Mouse (Mus musculus): ENCODE results near the gene Tbr1.
A peak's percentile ranks its signal among the peaks of the same experiment; 100 is the strongest.

Gene Tbr1

GRCm38 (mm10) chr2:61811507-61812421 lies 9.0 kb downstream of the Tbr1 start:
- DNase-seq (ENCODE audit: low spot score): peak; percentile 66

DNA sequence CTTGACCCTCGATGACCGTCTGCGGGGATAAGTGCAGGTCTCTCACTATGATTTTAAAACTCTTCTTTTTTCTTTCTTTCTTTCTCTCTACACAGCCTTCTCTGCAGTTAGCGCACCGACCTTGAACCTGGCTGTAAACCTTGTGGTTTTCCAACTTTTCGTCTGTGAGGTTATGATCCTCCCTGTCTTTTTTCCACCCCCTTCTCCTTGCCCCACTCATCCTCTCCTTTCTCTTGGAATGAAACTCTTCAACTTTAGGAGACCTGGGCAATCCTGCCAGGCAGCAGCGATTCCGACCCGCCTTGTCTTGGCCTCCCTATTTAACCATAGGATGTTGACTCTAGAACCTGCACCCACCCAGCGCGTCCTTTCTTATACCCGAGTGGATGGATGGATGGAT lies 9.8 kb downstream of the Tbr1 start:
- DNase-seq (ENCODE audit: low spot score): no peak

DNA sequence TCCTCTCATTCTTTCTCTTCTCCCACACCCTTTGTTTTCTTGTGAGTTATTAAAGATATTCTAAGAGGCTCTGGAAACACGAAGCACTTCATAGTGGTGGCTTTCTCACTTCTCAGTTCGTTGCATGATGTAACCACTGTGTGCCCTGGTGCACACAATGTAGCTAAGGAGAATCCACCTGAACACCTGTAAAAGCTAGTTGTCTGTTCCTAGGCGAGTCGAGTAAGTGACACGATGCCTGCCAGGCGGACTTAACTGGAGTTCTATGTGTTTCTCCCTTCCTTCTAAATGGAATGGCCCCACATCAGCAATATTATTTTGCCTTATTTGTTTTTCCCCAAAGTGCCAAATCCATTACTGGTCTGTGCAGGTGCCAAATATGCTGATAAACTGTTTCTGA lies 10.4 kb downstream of the Tbr1 start:
- no peak for DNase-seq (ENCODE audit: low spot score)

- DNase-seq (ENCODE audit: low spot score): no peak
These were observed 10.8 kb downstream of the Tbr1 start for GRCm38 (mm10) chr2:61813521-61813920.

- peak; percentile 75 for DNase-seq (ENCODE audit: low spot score)
These were observed 12.1 kb downstream of the Tbr1 start for GRCm38 (mm10) chr2:61814548-61815473.

- peak; percentile 77 for DNase-seq (ENCODE audit: low spot score)
These were observed 13.0 kb downstream of the Tbr1 start for GRCm38 (mm10) chr2:61815583-61816313.

- DNase-seq (ENCODE audit: low spot score): no peak
These were observed 15.5 kb downstream of the Tbr1 start for GRCm38 (mm10) chr2:61818197-61818596.

- no peak for DNase-seq (ENCODE audit: low spot score)
These were observed 17.5 kb downstream of the Tbr1 start for GRCm38 (mm10) chr2:61820203-61820602.

- DNase-seq (ENCODE audit: low spot score): no peak
These were observed 20.9 kb downstream of the Tbr1 start for GRCm38 (mm10) chr2:61823426-61824140.

- no peak for DNase-seq (ENCODE audit: low spot score)
These were observed 34.6 kb downstream of the Tbr1 start for GRCm38 (mm10) chr2:61837243-61837806.
